Mouse (Mus musculus) kidney, postnatal 0 days (tissue): ENCODE measurements around the gene Vill. TPM values are rescaled to one million over a fixed set of nuclear protein-coding genes. Genes with fewer than 3 reads are reported as not detected.

ENCODE experiments used
- ATAC-seq: fragments of 200-750 bp; cut with Nextera tagmentation; replicated peaks from 2 replicates; pipeline ENCODE4 v1.8.0; 2017; ENCODE audit warnings: low read depth, moderate number of reproducible peaks, moderate TSS enrichment, moderate library complexity; ENCODE audit not compliant: low FRiP score
- DNase-seq: peaks from one replicate; pipeline ENCODE4 v3.0.0-alpha.2; 2016; ENCODE audit warnings: low spot score
- H3K27ac ChIP-seq: fragments of 300-500 bp; sonication (generic); 2 replicates; pipeline ENCODE4 v1.5.1; 2014; ENCODE audit warnings: mild to moderate bottlenecking
- H3K27me3 ChIP-seq: fragments of 300-500 bp; sonication (generic); 2 replicates; pipeline ENCODE4 v1.6.1; 2014; ENCODE audit warnings: low read length, mixed read lengths; ENCODE audit not compliant: insufficient read depth
- H3K36me3 ChIP-seq: fragments of 300-500 bp; sonication (generic); 2 replicates; pipeline ENCODE4 v1.6.1; 2014; ENCODE audit warnings: low read length, mixed read lengths; ENCODE audit not compliant: insufficient read depth
- H3K4me1 ChIP-seq: fragments of 300-500 bp; sonication (generic); replicated peaks from 2 replicates; pipeline ENCODE4 v1.6.1; 2014; ENCODE audit warnings: antibody characterized with exemption, low read length, mixed read lengths; ENCODE audit not compliant: insufficient read depth
- H3K4me2 ChIP-seq: fragments of 300-500 bp; sonication (generic); 2 replicates; pipeline ENCODE4 v1.6.1; 2014; ENCODE audit warnings: mild to moderate bottlenecking, low read length, moderate library complexity, mixed read lengths
- H3K4me3 ChIP-seq: fragments of 300-500 bp; sonication (generic); replicated peaks from 2 replicates; pipeline ENCODE4 v1.5.1; 2014; ENCODE audit warnings: low read depth, low read length
- H3K9ac ChIP-seq: fragments of 300-500 bp; sonication (generic); 2 replicates; pipeline ENCODE4 v1.6.1; 2014; ENCODE audit warnings: low read depth, low read length
- H3K9me3 ChIP-seq: fragments of 300-500 bp; sonication (generic); replicated peaks from 2 replicates; pipeline ENCODE4 v1.6.1; 2016; ENCODE audit warnings: low read length, inconsistent platforms, mixed read lengths
- CTCF ChIP-seq: IDR thresholded peaks from 2 replicates; pipeline ENCODE4 v1.5.1; 2016; ENCODE audit warnings: antibody characterized with exemption, low read depth, mild to moderate bottlenecking, moderate library complexity
- WGBS: fragments of 180-500 bp; shearing (Covaris S2); extraction: QIAGEN DNeasy Blood & Tissue Kit; methylation state at CpG from one replicate; pipeline ENCODE4 v1.1.7; 2014; 5-methylcytosine and 5-hydroxymethylcytosine counted together
- polyA plus RNA-seq: library from polyadenylated mRNA; unstranded; fragments of >200 nt; fragmentation: Nextera tagmentation; extraction: Ambion mirVana; gene quantifications from 2 replicates; pipeline ENCODE4 v1.2.1, GENCODE M21; 2015

The Vill gene
- polyA plus RNA-seq, 1 experiment from 2014 or later, result 38.8 TPM

DNA sequence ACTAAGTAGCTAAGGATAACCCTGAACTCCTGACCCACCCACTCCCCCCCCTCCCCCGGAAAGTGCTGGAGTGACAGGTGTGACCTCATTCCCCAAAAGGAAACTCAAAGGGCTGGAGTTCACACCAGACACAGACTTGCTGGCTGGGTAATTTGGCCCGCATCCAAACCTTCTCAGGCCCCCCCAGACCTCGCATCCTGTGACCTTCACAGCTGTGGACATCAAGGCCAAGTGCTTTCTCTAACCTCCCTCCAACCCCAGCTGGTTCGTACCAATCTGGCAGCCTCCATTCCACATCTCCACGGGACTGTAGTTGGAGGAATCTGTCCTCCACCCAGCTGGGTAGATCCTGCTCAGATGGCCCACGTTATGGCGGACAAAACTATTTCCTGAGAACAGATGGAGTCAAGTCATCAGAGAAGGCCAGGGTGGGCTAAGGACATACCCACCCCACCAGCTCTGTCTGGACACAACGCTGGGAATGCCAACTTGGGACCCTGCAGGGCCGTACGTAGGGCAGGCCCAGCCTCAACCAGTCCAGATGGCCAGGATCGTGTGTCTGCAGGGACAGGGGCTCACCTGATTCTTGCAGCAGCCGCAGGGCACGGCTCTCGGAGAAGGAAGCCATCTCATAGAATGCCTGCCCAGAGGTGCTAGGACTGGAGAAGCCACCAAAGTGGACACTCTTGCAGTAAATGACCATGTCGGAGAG is 20.8 kb downstream of the Vill start:
- Histone ChIP-seq H3K9me3 (no peaks in the 10 kb centered on the region), H3K4me1 (peaks cover 5% of the 10 kb centered on the region; the same call in 1 of the 2 replicates), H3K27me3 (no peaks in the 10 kb centered on the region), H3K4me2 (no peak overlapping the region), H3K4me3 (no peak overlapping the region), H3K9ac (no peak overlapping the region), H3K27ac (no peak overlapping the region), H3K36me3 (peaks cover 8% of the 10 kb centered on the region; the same call in 1 of the 2 replicates)
- 71% methylated on average over 15 of the region's 15 CpGs for WGBS
- no peak for TF ChIP-seq CTCF
- ATAC-seq (0 out of 2 replicates have a peak, but pooled peaks have one; percentile 10), DNase-seq (no peak)

GRCm38 (mm10) chr9:119075685-119076084 is 23.1 kb downstream of the Vill start:
- Histone ChIP-seq H3K4me3 (no peak overlapping the region), H3K9ac (no peak overlapping the region), H3K9me3 (no peaks in the 10 kb centered on the region), H3K4me1 (peaks cover 5% of the 10 kb centered on the region; the same call in 1 of the 2 replicates), H3K4me2 (no peak overlapping the region), H3K27me3 (no peaks in the 10 kb centered on the region), H3K27ac (no peak overlapping the region), H3K36me3 (peaks cover 8% of the 10 kb centered on the region; the same call in 1 of the 2 replicates)
- 79% methylated on average over 16 of the region's 16 CpGs for WGBS
- DNase-seq (no peak), ATAC-seq (no peak)
- no peak for TF ChIP-seq CTCF

DNA sequence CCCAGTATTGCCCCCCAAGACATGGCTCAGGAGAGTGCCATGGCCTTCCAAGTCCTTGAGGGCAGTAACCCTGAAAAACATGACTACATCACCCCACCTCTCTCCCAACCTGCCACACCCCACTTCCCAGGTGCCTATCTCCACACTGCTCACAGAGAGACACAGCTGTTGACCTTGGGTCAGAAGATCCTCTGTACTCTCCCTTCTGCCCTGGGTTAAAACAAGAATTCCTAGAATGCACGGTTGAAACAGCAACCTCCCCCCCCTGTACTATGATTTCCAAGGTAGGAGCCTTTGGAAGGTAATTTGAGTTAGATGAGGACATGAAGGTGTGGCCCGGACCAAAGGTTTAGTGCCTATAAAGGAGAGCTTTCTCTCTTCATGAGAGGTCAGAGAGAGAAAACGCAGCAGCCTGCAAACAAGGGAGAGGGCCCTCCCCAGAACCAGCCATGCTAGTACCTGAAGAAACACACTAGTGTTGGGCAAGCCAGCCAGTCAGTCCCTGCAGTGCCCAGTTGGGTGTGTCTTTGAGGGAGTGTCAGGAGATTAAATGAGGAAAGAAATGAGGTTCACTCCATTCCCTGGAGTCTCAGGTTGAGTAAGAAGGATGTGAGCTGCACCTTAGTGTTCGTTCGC is 27.6 kb downstream of the Vill start:
- no peak overlapping the region for H3K4me3 ChIP-seq
- WGBS, result 53% methylated on average over 5 of the region's 5 CpGs

GRCm38 (mm10) chr9:119082039-119082438 is 29.5 kb downstream of the Vill start:
- H3K9me3 ChIP-seq, result no peaks in the 10 kb centered on the region
- ATAC-seq (no peak), DNase-seq (no peak)
- TF ChIP-seq CTCF, result no peak
- H3K4me2 ChIP-seq, result no peak overlapping the region
- no peak overlapping the region for H3K27ac ChIP-seq
- no peak overlapping the region for H3K4me3 ChIP-seq
- H3K4me1 ChIP-seq, result peaks cover 6% of the 10 kb centered on the region; the same call in 1 of the 2 replicates
- 31% methylated on average over 8 of the region's 8 CpGs for WGBS
- H3K9ac ChIP-seq, result no peak overlapping the region
- no peaks in the 10 kb centered on the region for H3K27me3 ChIP-seq
- H3K36me3 ChIP-seq, result no peaks in the 10 kb centered on the region

More for the DNA sequence above, 27.6 kb downstream of the Vill start:
- no peaks in the 10 kb centered on the region for H3K9me3 ChIP-seq
- ATAC-seq (no peak), DNase-seq (no peak)
- H3K4me2 ChIP-seq, result no peak overlapping the region
- peaks cover 6% of the 10 kb centered on the region; the same call in 1 of the 2 replicates for H3K4me1 ChIP-seq
- H3K27ac ChIP-seq, result no peak overlapping the region
- no peak for TF ChIP-seq CTCF
- peaks cover 2% of the 10 kb centered on the region; the same call in 1 of the 2 replicates for H3K36me3 ChIP-seq
- H3K27me3 ChIP-seq, result no peaks in the 10 kb centered on the region
- H3K9ac ChIP-seq, result no peak overlapping the region

- WGBS, result 70% methylated on average over 7 of the region's 7 CpGs
- Histone ChIP-seq H3K27ac (no peak overlapping the region), H3K27me3 (no peaks in the 10 kb centered on the region), H3K4me2 (no peak overlapping the region), H3K4me3 (no peak overlapping the region), H3K9me3 (no peaks in the 10 kb centered on the region), H3K36me3 (no peaks in the 10 kb centered on the region), H3K9ac (no peak overlapping the region), H3K4me1 (peaks cover 12% of the 10 kb centered on the region)
- DNase-seq (no peak), ATAC-seq (no peak)
- no peak for TF ChIP-seq CTCF
Measured at GRCm38 (mm10) chr9:119082656-119083430, 30.3 kb downstream of the Vill start.

DNA sequence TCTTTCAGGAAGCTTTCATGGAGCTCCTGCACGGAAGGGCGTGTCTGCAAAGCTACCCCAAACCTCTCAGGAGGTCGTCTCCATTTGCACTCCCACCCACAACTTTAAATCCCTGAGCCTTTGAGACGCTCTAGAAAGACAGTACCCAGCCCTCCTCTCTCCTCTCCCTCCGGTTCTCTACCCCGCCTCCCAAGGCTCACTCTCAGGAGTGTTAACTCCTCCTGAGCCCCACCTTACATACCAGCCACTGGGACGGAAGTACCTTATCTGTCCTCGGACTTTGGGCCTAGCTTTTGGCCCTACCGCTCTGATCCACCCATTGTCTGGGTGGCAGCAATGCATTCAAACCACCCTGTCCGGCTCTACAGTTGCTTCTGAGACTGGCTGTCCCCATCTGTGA is 31.4 kb downstream of the Vill start:
- H3K4me3 ChIP-seq, result no peak overlapping the region
- H3K4me2 ChIP-seq, result no peak overlapping the region
- ATAC-seq, result no peak
- H3K36me3 ChIP-seq, result no peaks in the 10 kb centered on the region
- no peak for DNase-seq
- WGBS, result 81% methylated on average over 10 of the region's 10 CpGs
- no peaks in the 10 kb centered on the region for H3K9me3 ChIP-seq
- no peak overlapping the region for H3K27ac ChIP-seq
- no peak for TF ChIP-seq CTCF
- H3K4me1 ChIP-seq, result peaks cover 13% of the 10 kb centered on the region
- no peaks in the 10 kb centered on the region for H3K27me3 ChIP-seq
- H3K9ac ChIP-seq, result no peak overlapping the region
